Mouse (Mus musculus): ENCODE results near the gene Hook2.

Gene Hook2

DNA sequence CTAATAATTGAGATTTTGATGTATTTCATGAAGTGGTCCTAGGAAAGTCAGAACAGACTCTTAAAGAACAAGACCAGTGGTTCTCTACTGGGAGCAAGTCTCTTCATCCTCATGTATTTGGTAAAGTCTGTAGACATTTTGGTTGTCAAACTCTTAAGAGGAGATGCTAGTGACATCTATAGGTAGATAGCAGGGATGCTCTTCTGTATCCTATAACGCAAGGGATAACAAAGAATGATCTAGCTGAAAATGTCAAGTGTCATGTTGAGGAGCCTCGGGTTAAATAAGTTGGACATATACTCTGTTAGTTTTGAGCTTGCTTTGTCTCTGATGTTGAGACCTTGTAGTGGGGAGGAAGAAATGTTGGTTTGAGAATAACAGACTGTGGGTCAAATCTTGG lies 37.5 kb downstream of the Hook2 start:
- no peak for DNase-seq (ENCODE audit: low spot score in 2 of 2)

DNA sequence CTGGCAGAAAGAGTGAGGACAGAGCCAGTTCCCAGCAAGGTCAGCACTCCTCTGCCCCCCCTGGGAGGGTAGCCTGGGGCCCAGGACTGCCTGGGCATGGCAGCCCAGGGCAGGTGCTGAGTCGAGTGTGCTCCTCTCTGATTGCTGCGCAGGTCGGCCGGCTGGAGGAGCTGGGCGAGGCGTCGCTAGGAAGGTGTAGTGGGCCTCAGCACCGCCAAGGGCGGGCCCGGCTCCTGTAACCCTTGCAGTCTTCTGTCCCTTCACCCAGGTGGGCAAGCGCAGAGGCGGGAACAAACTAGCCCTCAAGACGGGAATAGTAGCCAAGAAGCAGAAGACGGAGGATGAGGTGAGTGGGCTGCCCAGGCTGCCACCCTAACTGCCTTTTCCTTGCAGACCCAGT lies 38.9 kb downstream of the Hook2 start:
- DNase-seq (ENCODE audit: low spot score in 2 of 2): no peak

DNA sequence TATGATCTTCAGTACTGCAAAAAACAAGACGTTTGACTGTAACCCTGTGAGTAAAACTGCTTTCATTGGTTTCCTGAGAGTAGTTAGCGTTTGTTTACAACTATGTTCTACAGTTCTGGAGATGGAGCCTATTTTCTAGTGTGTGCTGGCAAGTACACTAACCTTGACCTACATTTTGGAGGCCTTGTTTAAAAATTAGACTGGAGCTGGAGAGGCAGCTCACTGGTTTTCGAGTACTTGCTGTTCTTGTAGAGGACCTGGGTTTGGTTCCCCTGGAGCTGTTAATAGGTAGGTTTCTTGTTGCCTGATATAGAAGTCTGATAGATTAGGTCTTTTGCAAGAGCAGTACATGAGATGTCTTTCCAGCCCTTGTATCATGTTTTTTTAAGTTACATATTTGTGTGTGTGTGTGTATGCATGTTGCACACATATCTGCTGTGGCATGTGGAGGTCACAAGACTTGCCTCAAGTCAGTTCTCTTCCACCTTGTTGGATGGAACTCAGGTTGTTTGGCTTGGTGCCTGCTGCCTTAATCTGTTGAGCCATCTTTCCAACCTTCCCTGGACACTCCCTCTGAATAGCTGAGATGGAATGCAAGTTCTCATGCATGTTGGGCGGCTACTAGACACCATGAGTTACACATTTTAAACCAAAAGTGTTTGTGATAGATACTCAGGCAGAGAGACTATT lies 42.4 kb downstream of the Hook2 start:
- DNase-seq (ENCODE audit: low spot score in 2 of 2): no peak

DNA sequence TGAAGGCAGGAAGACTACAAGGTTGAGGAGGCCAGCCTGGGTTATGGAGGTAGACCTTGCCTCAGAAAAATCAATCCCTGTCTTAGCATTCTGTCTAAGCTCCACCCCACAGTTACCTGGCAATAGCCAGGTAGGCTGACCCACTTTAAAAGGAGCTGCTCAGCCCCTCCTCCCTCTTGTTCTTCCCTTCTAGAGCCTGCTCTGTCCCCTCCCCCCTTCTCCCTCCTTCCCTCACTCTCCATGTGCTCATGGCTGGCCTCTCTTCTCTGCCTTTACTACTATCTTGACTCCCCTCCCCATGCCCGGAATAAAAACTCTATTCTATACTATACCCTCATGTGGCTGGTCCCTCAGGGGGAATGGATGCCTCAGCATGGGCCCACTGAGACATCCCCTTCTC lies 43.5 kb downstream of the Hook2 start:
- no peak for DNase-seq (ENCODE audit: low spot score in 2 of 2)

DNA sequence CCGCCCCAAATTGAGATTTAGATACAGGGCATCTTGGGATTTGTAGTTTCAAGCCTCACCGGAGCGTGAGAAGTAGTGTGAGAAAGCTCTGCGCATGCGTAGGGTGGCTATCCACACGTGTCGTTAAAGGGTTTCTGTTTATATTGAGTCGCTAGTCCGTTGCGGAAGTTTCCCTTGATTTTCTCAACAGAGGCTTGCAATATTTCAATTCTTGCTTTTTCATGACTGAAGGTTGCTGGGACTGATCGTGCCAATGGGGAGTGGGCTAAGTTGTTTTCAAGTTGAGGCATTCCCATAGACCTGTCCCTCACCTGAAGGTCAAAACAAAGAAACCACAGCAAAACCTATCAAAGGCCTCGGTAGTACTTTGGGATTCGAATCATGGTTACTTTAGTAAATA lies 44.4 kb downstream of the Hook2 start:
- DNase-seq (ENCODE audit: low spot score in 2 of 2): peak; percentile 88 to 90

DNA sequence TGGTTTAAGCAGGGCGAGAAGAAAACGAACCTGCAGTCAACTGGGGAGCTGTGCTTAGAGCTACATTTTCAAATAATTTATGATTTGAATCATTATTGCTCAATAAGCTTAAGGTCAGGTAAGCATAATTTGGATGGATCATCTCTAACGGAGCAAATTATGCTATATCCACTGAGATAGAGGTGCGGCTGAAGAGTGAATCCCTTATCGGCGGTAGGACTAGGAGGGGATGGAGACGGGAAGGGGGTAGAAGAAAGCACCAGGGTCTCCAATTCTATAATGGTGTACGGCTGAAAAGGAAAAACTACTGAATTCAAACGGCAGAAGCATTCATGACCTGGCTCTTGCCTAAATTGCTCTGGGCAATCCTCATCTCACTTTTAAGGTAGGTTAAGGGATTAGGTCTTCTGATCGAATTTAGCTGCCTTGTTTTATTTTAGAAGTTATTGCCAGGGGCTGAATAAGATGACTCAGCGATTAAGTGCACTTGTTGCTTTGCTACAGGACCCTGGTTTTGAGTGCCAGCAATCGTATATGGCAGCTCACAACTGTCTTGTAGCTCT lies 44.8 kb downstream of the Hook2 start:
- no peak for DNase-seq (ENCODE audit: low spot score in 2 of 2)

DNA sequence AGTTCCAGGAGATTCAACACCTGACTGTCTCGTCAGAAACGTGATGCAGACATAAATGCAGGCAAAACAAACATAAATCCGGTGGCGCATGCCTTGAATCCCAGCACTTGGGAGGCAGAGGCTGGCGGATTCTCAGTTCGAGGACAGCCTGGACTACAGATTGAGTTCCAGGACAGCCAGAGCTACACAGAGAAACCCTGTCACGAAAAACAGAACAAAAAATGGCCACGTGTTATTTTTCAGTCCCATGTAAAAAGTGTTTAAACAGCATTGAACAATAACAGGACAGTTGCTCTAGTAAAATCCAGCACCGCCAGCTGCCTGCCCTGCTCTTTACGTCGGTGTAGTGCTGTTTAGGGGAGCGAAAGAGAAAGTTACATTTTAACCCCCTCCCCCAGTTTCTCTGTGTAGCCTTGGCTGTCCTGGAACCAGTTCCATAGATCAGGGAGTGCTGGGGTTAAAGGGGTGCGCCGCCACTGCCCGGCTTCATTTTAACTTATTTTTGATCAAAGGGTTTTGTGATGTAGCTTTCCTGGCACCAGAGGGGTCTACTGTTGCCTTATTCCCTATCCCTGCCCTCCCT lies 45.4 kb downstream of the Hook2 start:
- no peak for DNase-seq (ENCODE audit: low spot score in 2 of 2)

DNA sequence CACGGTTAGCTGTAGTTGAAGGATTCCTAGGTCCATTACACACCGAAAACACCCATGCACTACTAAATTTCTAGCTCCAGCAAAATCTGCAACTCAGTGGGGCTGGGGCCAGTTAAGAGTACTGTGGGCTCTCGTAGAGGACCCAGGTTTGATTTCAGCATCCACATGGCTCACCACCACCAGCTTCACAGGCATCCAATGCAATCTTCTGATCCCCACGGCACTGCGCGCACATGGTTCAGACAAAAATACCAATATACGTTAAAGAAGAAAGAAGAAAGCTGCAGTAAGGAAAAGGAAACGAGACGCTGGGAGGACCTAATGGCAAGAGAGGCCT lies 45.9 kb downstream of the Hook2 start:
- DNase-seq (ENCODE audit: low spot score in 2 of 2): no peak

DNA sequence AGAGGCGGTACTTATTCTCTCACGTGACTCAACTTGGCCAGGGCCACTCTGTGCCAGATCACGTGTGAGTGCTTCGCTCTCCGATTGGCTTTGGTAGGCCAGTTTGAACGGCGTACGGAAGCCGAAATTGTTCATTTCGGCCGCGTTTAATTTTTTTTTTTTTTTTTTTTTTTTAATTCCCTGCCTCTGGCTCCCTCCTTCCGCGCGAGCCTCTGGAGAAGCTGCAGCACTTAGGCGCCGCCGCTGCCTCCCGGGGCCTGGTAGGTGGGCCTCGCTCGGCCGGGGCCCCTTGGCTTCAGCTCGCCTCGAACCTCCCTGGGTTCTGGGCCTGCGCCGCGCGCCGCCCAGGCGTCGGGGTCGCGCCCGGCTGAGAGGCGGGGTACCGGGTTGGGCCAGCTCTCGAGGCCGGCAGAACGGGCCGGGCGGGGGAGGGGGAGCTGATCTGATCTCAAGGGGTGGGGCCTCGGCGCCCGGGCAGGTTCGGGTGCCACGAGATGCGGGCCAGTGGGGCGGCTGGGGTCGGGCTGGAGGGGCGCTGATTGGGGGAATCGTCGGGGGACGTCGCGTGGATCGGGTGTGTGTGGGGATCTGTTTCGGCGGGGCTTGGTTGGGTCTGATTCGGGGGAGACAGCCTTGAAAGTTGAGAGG lies 46.4 kb downstream of the Hook2 start, which contains the start of gene Tnpo2:
Gene Tnpo2 (plus strand): TSS at position 198 of the 648 bp plus-strand sequence.
- DNase-seq (ENCODE audit: low spot score in 2 of 2): peak; percentile 96 to 98

DNA sequence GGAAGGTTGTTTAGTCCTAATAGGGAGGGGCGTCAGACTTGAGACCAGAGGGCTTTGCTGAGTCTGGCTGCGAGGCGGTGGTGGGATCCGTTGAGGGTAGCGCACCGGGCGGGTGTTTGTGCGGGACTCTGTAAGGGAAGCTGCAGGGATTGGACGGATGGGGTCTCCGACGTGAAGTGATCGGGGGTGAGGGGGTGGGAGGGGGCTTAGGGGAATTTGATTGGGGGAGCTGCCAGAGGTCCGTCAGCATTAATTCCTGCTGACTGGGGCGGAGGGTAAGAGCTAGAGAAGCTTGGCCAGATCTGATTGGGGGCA lies 46.9 kb downstream of the Hook2 start:
- no peak for DNase-seq (ENCODE audit: low spot score in 2 of 2)

DNA sequence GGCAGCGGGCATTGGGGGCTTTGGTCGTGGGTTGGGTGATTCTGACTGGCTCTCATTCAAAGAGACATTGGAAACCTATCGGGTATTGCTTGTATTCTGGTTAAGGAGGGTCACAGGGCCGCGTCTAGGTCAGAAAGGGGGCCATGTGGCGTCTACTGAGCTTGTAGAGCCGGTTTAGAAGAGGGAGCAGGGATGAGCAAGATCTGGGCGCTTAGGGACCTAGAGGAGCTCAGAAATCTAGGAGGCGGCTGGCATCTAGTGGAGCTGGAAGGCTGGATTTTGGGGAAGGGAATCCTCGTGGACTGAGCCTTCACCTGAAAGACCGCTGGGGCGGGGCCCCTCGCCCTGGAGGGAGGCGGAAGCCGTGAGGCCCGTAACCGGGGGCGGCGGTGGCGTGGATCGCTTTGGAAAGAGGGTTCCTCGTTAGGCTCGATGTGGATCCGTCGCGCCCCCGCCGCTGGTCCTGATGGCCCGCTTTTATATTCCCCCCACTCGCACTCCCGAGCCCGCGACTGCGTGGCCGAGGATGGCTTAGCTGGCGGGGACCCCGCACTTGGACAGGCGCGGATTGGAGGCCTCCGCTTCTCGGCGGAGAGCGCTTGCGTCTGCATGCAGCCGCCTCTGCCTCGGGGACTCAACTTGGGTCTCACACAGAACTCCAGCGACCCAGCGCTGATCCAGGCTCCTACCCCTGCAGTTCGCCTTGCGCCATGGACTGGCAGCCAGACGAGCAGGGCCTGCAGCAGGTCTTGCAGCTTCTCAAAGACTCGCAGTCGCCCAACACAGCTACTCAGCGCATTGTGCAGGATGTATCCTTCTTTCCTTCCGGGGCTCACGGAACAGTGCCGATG lies 47.5 kb downstream of the Hook2 start:
- peak; percentile 61 to 67 for DNase-seq (ENCODE audit: low spot score in 2 of 2)

DNA sequence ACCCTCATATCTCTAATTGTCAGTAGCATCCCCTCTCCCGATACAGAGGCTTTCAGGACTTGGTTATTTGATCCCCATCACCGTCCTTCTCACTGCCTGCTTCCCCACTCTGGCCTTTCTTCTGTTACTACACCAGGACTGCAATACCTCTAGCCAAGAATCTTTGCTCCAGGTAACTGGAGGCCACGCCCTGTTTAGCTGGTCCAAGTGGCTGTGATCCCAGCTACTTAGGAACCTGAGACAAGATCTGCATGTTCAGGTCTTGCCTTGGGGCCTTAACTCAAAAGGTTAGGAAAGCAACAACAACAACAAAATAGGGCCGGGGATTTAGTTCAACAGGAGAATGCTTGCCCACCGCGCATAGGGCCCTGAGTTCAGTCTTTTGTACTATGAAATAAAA lies 53.2 kb downstream of the Hook2 start:
- DNase-seq (ENCODE audit: low spot score in 2 of 2): no peak

Data from right cerebral cortex, postnatal 10 days (tissue).